Mouse (Mus musculus) embryonic facial prominence, embryonic 14.5 days (tissue): Measurements from ENCODE around the gene Fam181a. TPM values are rescaled to one million over a fixed set of nuclear protein-coding genes. Genes with fewer than 3 reads are reported as not detected.

ENCODE experiments used
- ATAC-seq: fragments of 200-750 bp; cut with Nextera tagmentation; 2 replicates; pipeline ENCODE4 v1.8.0; 2017; ENCODE audit warnings: low read depth, moderate number of reproducible peaks, moderate TSS enrichment
- DNase-seq: peaks from one replicate; pipeline ENCODE4 v3.0.0-alpha.2; 2015; ENCODE audit warnings: low spot score
- H3K27ac ChIP-seq: fragments of 300-500 bp; sonication (generic); replicated peaks from 2 replicates; pipeline ENCODE4 v1.5.1; 2014; ENCODE audit warnings: low read depth, mild to moderate bottlenecking, low read length, moderate library complexity
- H3K27me3 ChIP-seq: fragments of 300-500 bp; sonication (generic); replicated peaks from 2 replicates; pipeline ENCODE4 v1.6.1; 2014; ENCODE audit warnings: low read length; ENCODE audit not compliant: control insufficient read depth, insufficient read depth
- H3K36me3 ChIP-seq: fragments of 300-500 bp; sonication (generic); 2 replicates; pipeline ENCODE4 v1.6.1; 2014; ENCODE audit warnings: low read length, mixed read lengths; ENCODE audit not compliant: control insufficient read depth, insufficient read depth
- H3K4me1 ChIP-seq: fragments of 300-500 bp; sonication (generic); 2 replicates; pipeline ENCODE4 v1.6.1; 2014; ENCODE audit warnings: antibody characterized with exemption, low read length; ENCODE audit not compliant: control insufficient read depth, insufficient read depth
- H3K4me2 ChIP-seq: fragments of 300-500 bp; sonication (generic); 2 replicates; pipeline ENCODE4 v1.6.1; 2014; ENCODE audit warnings: low read depth, mild to moderate bottlenecking, low read length, moderate library complexity, mixed read lengths
- H3K4me3 ChIP-seq: fragments of 300-500 bp; sonication (generic); 2 replicates; pipeline ENCODE4 v1.5.1; 2014; ENCODE audit warnings: low read depth, mild to moderate bottlenecking, low read length
- H3K9ac ChIP-seq: fragments of 300-500 bp; sonication (generic); 2 replicates; pipeline ENCODE4 v1.6.1; 2014; ENCODE audit warnings: low read depth, mild to moderate bottlenecking, low read length, moderate library complexity, mixed read lengths
- H3K9me3 ChIP-seq: fragments of 300-500 bp; sonication (generic); 2 replicates; pipeline ENCODE4 v1.6.1; 2016; ENCODE audit warnings: low read length; ENCODE audit not compliant: control insufficient read depth
- WGBS: fragments of 180-500 bp; shearing (Covaris S2); extraction: QIAGEN DNeasy Blood & Tissue Kit; methylation state at CpG from one replicate; pipeline ENCODE4 v1.1.7; 2014; 5-methylcytosine and 5-hydroxymethylcytosine counted together
- polyA plus RNA-seq: library from polyadenylated mRNA; unstranded; fragments of >200 nt; fragmentation: Nextera tagmentation; extraction: Ambion mirVana; gene quantifications from 2 replicates; pipeline ENCODE4 v1.2.1, GENCODE M21; 2014

Gene Fam181a
- 0.21 TPM in 1 of 2 replicates, not detected in the other for polyA plus RNA-seq

DNA sequence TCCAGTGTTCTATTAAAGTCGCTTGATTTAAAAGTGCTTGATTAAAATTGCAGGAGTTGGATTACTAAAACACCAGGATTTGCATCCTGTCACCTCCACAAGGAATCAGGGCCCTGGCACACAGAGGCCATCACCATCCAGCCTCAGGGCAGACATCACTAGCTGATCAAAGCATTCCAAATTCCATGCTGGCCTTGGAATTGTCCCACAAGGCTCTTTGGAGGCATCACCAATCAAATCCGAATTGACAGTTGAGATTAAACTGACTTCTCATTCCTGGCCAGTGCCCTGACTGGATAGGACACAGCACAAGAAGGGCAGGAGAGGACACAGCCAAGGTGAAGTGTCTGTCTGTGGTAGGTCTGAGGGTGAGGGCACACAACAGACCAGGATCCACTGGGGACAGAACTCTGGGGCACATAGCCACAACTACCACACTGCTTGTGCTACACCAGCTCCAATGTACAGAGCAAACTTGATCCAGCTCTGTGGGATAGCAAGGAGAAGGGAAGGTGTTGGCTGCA lies at the start of gene Fam181a:
Gene Fam181a (plus strand): TSS at position 232 of the 524 bp plus-strand sequence.
- DNase-seq (no peak), ATAC-seq (no peak)
- 54% methylated on average over 2 of the region's 2 CpGs for WGBS
- Histone ChIP-seq H3K27me3 (peaks cover 24% of the 10 kb centered on the region), H3K4me2 (no peak within 1 kb of the TSS), H3K9ac (no peak within 1 kb of the TSS), H3K4me3 (no peak within 1 kb of the TSS), H3K27ac (no peak within 1 kb of the TSS), H3K36me3 (no peaks in the 10 kb centered on the region), H3K9me3 (no peaks in the 10 kb centered on the region), H3K4me1 (peaks cover 7% of the 10 kb centered on the region)

DNA sequence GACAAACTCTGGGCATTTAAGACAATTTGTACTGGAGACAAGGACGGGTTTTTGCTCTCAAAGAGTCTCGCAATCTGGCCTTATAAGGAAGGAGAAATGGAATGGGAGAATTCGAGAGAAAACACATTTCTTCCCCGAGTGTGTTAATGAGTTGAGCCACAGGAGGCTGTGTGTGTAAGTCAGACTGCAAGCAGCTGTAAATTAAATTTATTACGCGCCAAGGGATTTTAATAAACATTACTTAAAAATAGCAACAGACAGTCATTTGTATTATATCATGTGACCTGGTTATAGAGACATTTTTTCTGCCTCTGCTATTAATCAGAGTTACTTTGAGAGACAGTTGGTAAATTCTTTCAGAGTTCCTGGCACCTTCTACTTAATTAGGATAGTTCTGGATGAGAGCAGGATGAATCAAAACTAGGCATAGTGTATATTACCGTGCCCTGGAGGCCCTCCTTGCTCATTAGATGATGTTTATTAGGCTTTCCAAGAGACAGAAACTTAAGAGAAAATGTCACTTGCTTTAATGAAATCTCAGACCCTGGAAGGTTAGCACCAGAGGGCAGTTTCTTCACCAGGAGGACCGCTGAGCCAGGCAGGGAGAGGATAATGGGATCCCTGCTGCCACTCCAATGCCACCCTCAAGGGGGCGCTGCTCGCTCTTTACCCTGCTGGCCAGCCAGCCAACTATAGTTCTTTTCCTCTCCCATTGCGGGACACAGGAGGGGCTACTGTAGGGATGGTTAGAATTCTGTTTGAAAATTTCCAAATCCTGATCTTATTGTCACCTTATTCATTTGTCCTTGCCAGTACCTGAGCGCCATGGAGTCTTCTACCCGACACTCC lies 48.5 kb upstream of the Fam181a start:
- no peaks in the 10 kb centered on the region for H3K36me3 ChIP-seq
- H3K4me2 ChIP-seq = no peak overlapping the region
- no peak for DNase-seq
- H3K27ac ChIP-seq = no peak overlapping the region
- H3K4me3 ChIP-seq = no peak overlapping the region
- H3K4me1 ChIP-seq = no peaks in the 10 kb centered on the region
- no peaks in the 10 kb centered on the region for H3K27me3 ChIP-seq
- H3K9ac ChIP-seq = no peak overlapping the region
- no peak for ATAC-seq
- no peaks in the 10 kb centered on the region for H3K9me3 ChIP-seq
- WGBS = 61% methylated on average over 13 of the region's 13 CpGs

DNA sequence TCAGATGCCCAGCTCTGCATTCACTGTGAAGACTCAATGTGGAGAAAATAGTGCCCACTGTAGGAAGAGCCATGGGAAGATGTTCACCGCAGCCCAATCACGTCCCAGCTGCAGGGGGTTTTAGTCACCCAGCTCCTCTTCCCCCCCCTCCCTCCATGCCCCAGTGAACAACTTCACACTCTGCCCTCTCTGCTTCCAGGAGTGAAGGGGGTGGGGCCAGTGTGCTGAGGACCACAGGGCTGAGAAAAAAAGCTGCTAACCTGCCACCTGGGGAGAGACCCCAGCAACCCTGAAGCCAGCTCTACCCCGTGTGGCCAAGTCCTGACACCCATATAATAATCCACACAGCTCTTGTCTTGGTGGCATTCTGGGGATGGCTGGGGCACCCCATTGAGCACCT lies 44.2 kb upstream of the Fam181a start:
- no peaks in the 10 kb centered on the region for H3K4me1 ChIP-seq
- no peak overlapping the region for H3K27ac ChIP-seq
- no peaks in the 10 kb centered on the region for H3K27me3 ChIP-seq
- no peak overlapping the region for H3K4me2 ChIP-seq
- WGBS = 31% methylated on average over 3 of the region's 3 CpGs
- DNase-seq (no peak), ATAC-seq (no peak)
- no peaks in the 10 kb centered on the region for H3K36me3 ChIP-seq
- H3K9me3 ChIP-seq = no peaks in the 10 kb centered on the region
- H3K9ac ChIP-seq = no peak overlapping the region
- no peak overlapping the region for H3K4me3 ChIP-seq

DNA sequence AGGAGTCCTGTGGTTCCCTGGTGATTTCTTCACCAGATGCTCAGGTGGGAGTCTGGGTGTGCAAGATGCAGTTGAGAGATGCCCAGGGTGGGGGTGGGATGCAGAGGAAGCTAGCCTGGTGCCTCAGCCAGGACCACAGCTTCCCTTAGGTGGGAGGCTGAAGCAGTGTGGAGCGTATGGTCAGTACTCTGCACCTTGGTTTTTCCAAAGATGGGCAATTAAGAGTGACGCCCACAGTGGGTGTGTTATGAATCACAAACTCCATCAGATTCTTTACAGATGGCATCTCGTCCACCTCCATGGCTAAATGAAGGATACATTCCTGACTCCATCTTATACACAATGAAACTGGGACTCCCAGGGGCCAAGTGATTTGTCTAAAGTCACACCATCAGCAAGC lies 38.6 kb upstream of the Fam181a start:
- Histone ChIP-seq H3K9me3 (no peaks in the 10 kb centered on the region), H3K36me3 (no peaks in the 10 kb centered on the region), H3K27me3 (no peaks in the 10 kb centered on the region), H3K4me3 (no peak overlapping the region), H3K9ac (no peak overlapping the region), H3K27ac (no peak overlapping the region), H3K4me2 (no peak overlapping the region), H3K4me1 (no peaks in the 10 kb centered on the region)
- 81% methylated on average over 3 of the region's 3 CpGs for WGBS
- no peak for ATAC-seq
- DNase-seq = no peak

DNA sequence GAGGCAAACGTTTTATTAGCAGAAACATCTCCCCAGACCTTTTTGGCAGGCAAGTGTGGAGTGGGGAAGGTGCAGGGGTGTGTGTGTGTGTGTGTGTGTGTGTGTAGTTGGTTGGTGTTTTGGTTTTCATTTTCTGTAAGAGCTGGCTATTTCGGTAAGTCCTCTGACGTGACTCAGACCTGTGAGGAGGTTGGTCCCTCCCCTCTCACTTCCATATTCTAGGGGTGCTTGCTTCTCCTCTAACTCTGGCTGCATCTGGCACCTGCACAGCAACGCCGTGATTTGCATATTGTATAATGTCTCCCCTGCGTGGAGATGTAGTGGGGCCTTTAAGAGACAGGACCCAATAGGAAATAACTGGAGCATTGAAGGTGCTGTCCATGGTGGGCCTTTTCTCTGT lies 37.7 kb upstream of the Fam181a start:
- no peak overlapping the region for H3K4me2 ChIP-seq
- peak; percentile 8 for DNase-seq
- WGBS = 64% methylated on average over 6 of the region's 6 CpGs
- H3K27ac ChIP-seq = no peak overlapping the region
- no peaks in the 10 kb centered on the region for H3K4me1 ChIP-seq
- ATAC-seq = no peak
- no peak overlapping the region for H3K4me3 ChIP-seq
- H3K36me3 ChIP-seq = no peaks in the 10 kb centered on the region
- H3K9me3 ChIP-seq = 0 out of 2 replicates have a peak, but pooled peaks cover 4% of the 10 kb centered on the region
- H3K27me3 ChIP-seq = no peaks in the 10 kb centered on the region
- H3K9ac ChIP-seq = no peak overlapping the region

DNA sequence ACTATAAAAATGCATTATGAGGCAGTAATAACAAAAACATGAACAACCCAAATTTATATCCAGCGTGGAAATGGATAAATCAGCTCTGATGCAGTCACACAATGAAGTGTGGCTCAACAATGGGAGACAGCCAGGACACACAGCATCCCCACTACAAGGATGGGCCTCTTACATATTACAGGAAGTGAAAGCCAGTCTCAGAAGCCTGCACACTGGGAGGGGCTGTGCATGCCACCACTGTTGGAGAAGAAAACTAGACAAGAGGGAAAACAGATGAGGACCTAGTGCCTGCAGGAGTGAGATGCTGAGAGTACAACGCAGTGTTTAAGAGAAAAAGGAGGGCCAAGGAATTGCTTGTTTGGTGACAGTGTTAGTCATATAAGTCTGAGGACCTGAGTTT lies 37.0 kb upstream of the Fam181a start:
- Histone ChIP-seq H3K36me3 (no peaks in the 10 kb centered on the region), H3K9ac (no peak overlapping the region), H3K4me1 (no peaks in the 10 kb centered on the region), H3K27ac (no peak overlapping the region), H3K9me3 (0 out of 2 replicates have a peak, but pooled peaks cover 4% of the 10 kb centered on the region), H3K4me3 (no peak overlapping the region), H3K27me3 (no peaks in the 10 kb centered on the region), H3K4me2 (no peak overlapping the region)
- ATAC-seq (no peak), DNase-seq (no peak)
- 90% methylated on average over 2 of the region's 2 CpGs for WGBS

DNA sequence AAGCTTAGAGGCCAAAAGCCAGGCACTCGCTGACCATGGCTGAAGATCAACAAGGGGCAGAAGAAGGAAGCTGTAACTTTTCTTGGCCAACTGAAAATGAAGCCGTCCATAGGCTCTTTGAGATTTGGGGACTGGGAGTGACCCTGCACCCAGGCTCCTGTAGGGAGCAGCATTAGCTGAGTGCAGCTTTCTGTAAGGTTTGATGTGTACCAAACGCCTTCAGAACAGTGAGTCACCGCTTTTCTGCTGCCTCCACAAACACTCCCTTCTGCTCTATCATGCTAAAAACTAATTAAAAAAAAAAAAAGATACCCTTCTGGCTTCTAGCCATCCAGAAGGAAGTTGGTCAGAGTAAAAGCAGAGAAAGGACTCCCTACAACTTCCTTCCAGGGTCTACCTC lies 34.4 kb upstream of the Fam181a start:
- no peak overlapping the region for H3K9ac ChIP-seq
- H3K27me3 ChIP-seq = no peaks in the 10 kb centered on the region
- no peak overlapping the region for H3K27ac ChIP-seq
- no peak overlapping the region for H3K4me2 ChIP-seq
- no peaks in the 10 kb centered on the region for H3K4me1 ChIP-seq
- no peak for DNase-seq
- ATAC-seq = no peak
- WGBS = 74% methylated on average over 4 of the region's 4 CpGs
- H3K9me3 ChIP-seq = 0 out of 2 replicates have a peak, but pooled peaks cover 4% of the 10 kb centered on the region
- no peak overlapping the region for H3K4me3 ChIP-seq
- H3K36me3 ChIP-seq = no peaks in the 10 kb centered on the region

DNA sequence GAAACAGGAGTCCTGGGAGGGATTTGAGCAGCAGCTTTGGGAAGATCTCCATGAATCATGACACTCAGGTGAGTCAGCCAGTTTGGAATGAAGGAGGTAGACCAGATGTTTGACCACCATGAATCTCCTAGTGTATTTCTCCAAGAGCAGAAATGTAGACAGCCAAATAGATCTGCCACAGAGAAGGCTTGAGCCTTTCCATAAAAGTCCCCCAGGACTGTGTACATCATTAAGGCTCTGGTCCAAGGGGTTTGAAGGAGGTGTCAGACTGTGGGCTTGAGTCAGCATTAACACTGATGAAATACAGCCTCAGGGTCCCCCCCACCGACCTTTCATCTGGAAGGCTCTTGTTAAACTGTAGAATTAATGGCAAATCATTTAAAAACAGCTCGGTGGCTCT lies 29.3 kb upstream of the Fam181a start:
- DNase-seq = no peak
- 43% methylated on average over 2 of the region's 2 CpGs for WGBS
- H3K27me3 ChIP-seq = no peaks in the 10 kb centered on the region
- no peak overlapping the region for H3K9ac ChIP-seq
- no peak overlapping the region for H3K4me3 ChIP-seq
- H3K36me3 ChIP-seq = no peaks in the 10 kb centered on the region
- 0 out of 2 replicates have a peak, but pooled peaks cover 4% of the 10 kb centered on the region for H3K9me3 ChIP-seq
- no peak overlapping the region for H3K4me2 ChIP-seq
- no peak for ATAC-seq
- H3K27ac ChIP-seq = no peak overlapping the region
- no peaks in the 10 kb centered on the region for H3K4me1 ChIP-seq
